Mouse (Mus musculus): ENCODE results near the gene Mtfmt. TPM values are rescaled to one million over a fixed set of nuclear protein-coding genes. Genes with fewer than 3 reads are reported as not detected.

The Mtfmt gene
- total and polyA plus RNA-seq, 3 experiments: 18.1 to 26.3 (median 26.2) TPM

DNA sequence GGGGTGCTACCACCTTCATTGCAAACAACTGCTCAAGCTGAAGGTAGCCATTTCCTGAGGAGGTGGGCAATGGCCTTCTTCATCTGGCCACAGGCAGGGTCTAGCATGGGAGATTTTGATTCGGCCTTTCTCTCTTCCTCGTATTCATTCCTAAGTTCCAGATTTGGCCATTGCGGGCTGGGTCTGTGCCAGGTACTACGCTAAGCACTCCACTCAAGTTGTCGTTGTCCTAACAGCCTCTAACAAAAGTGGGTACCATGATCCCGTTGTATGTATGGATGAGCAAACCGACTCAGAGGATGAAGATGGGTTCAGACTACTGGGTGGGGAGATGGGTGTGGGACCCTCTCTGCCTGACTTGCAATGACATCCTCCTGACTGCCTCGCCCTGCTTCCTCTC, 25.2 kb upstream of the Mtfmt start (continued):
- no peak for TF ChIP-seq POLR2AphosphoS2 (IDR thresholded peaks at IDR 0.05; ENCODE audit: low read depth, low read length)

GRCm38 (mm10) chr9:65411326-65411725, 24.3 kb upstream of the Mtfmt start:
- no peak overlapping the region for H3K9ac ChIP-seq (ENCODE audit: insufficient read depth, low read depth)
- H3K4me1 ChIP-seq (ENCODE audit: control insufficient read depth in 1 of 2, insufficient read depth in 2 of 2): no peaks in the 10 kb centered on the region; a peak in 1 of 4 replicates
- no peak overlapping the region for H3K27ac ChIP-seq (ENCODE audit: insufficient read depth, low read depth)
- no peaks in the 10 kb centered on the region for H3K36me3 ChIP-seq (replicated peaks in 1 of 2; ENCODE audit: control insufficient read depth in 1 of 2, insufficient read depth in 1 of 2, low read length in 1 of 2)
- dilution Hi-C loops (cut with MboI; ENCODE audit: extremely low pct_ligation_motif_present, extremely low pct_unique_long_range_greater_than_20kb, low sequenced_read_pairs): no loop called here
- H3K4me2 ChIP-seq (ENCODE audit: insufficient read depth, low read depth, poor library complexity, severe bottlenecking): no peak overlapping the region
- no peaks in the 10 kb centered on the region for H3K79me2 ChIP-seq (replicated peaks; ENCODE audit: control insufficient read depth, extremely low read depth, insufficient read depth, poor library complexity, severe bottlenecking)
- no peak overlapping the region for H3K4me3 ChIP-seq (replicated peaks in 1 of 3; ENCODE audit: low read depth in 2 of 3, low read length in 2 of 3, poor library complexity in 1 of 3)
- peaks cover 3% of the 10 kb centered on the region for H3K27me3 ChIP-seq (replicated peaks)
- DNase-seq (ENCODE audit: extremely low read depth): no peak
- no peak for TF ChIP-seq IRF4 (IDR thresholded peaks at IDR 0.05; ENCODE audit: low read depth, low read length)
- no peak for TF ChIP-seq ETS1 (conservative IDR thresholded peaks at IDR 0.05; ENCODE audit: low read depth, low read length)
- TF ChIP-seq EP300 (IDR thresholded peaks at IDR 0.05; ENCODE audit: low read length): no peak
- TF ChIP-seq USF1 (IDR thresholded peaks at IDR 0.05; ENCODE audit: low read depth, low read length): no peak
- no peak for TF ChIP-seq KAT2A (IDR thresholded peaks at IDR 0.05; ENCODE audit: insufficient replicate concordance, low read length)
- no peak for TF ChIP-seq POLR2A (IDR thresholded peaks at IDR 0.05; ENCODE audit: low read depth, low read length)
- TF ChIP-seq RAD21 (IDR thresholded peaks at IDR 0.05; ENCODE audit: low read depth, low read length): no peak
- TF ChIP-seq TCF12 (IDR thresholded peaks at IDR 0.05; ENCODE audit: low read depth, low read length): no peak
- TF ChIP-seq MAX (IDR thresholded peaks at IDR 0.05; ENCODE audit: low read length): no peak
- TF ChIP-seq RCOR1 (conservative IDR thresholded peaks at IDR 0.05; ENCODE audit: low read depth, low read length): no peak
- TF ChIP-seq CHD2 (IDR thresholded peaks at IDR 0.05; ENCODE audit: low read length): no peak
- no peak for TF ChIP-seq POLR2AphosphoS2 (IDR thresholded peaks at IDR 0.05; ENCODE audit: low read depth, low read length)
- no peak for TF ChIP-seq SIN3A (IDR thresholded peaks at IDR 0.05; ENCODE audit: low read length)
- no peak for TF ChIP-seq MYC (IDR thresholded peaks at IDR 0.05; ENCODE audit: low read depth, low read length)
- TF ChIP-seq CHD1 (IDR thresholded peaks at IDR 0.05; ENCODE audit: low read depth, low read length): no peak
- no peak for TF ChIP-seq UBTF (IDR thresholded peaks at IDR 0.05; ENCODE audit: low read depth, low read length)
- in situ Hi-C loops (cut with MboI; ENCODE audit: low pct_ligation_motif_present, low pct_unique_long_range_greater_than_20kb, low sequenced_read_pairs): no loop called here
- H3K9me3 ChIP-seq (replicated peaks; ENCODE audit: low read length): no peaks in the 10 kb centered on the region

- in situ Hi-C loops (cut with MboI; ENCODE audit: low pct_ligation_motif_present, low pct_unique_long_range_greater_than_20kb, low sequenced_read_pairs) (no loop called here), dilution Hi-C loops (cut with MboI; ENCODE audit: extremely low pct_ligation_motif_present, extremely low pct_unique_long_range_greater_than_20kb, low sequenced_read_pairs) (no loop called here)
- H3K36me3 ChIP-seq (replicated peaks in 1 of 2; ENCODE audit: control insufficient read depth in 1 of 2, insufficient read depth in 1 of 2, low read length in 1 of 2): no peaks in the 10 kb centered on the region
- no peaks in the 10 kb centered on the region; a peak in 1 of 4 replicates for H3K4me1 ChIP-seq (ENCODE audit: control insufficient read depth in 1 of 2, insufficient read depth in 2 of 2)
- H3K4me2 ChIP-seq (ENCODE audit: insufficient read depth, low read depth, poor library complexity, severe bottlenecking): no peak overlapping the region
- H3K9me3 ChIP-seq (replicated peaks; ENCODE audit: low read length): no peaks in the 10 kb centered on the region
- peaks cover 2% of the 10 kb centered on the region for H3K27me3 ChIP-seq (replicated peaks)
- DNase-seq (ENCODE audit: extremely low read depth): no peak
- no peak overlapping the region for H3K4me3 ChIP-seq (replicated peaks in 1 of 3; ENCODE audit: low read depth in 2 of 3, low read length in 2 of 3, poor library complexity in 1 of 3)
- H3K27ac ChIP-seq (ENCODE audit: insufficient read depth, low read depth): no peak overlapping the region
- H3K79me2 ChIP-seq (replicated peaks; ENCODE audit: control insufficient read depth, extremely low read depth, insufficient read depth, poor library complexity, severe bottlenecking): no peaks in the 10 kb centered on the region
- H3K9ac ChIP-seq (ENCODE audit: insufficient read depth, low read depth): no peak overlapping the region
- 0 out of 4 replicates have a peak, but pooled peaks of 1 of the 2 experiments have one; percentile 8 for TF ChIP-seq CTCF (conservative IDR thresholded peaks at IDR 0.05 in 1 of 2, IDR thresholded peaks at IDR 0.05 in 1 of 2; ENCODE audit: low read depth in 2 of 2, low read length in 2 of 2)
- no peak for TF ChIP-seq USF1 (IDR thresholded peaks at IDR 0.05; ENCODE audit: low read depth, low read length)
Observed at GRCm38 (mm10) chr9:65417738-65418137, 17.8 kb upstream of the Mtfmt start.

Data from CH12.LX (cell line).